Mouse (Mus musculus): Measurements from ENCODE around the gene Neurod6. TPM values are rescaled to one million over a fixed set of nuclear protein-coding genes. Genes with fewer than 3 reads are reported as not detected.

The Neurod6 gene
- polyA plus RNA-seq, 1 experiment from 2014 or later: 448 TPM

Other genes with a start within 250 kb of the Neurod6 start
- 25.8 and 30.7 TPM in 2 replicates for gene Adcyap1r1, start 229.3 kb downstream of the Neurod6 start, polyA plus RNA-seq (2014; fragmentation: Nextera tagmentation; extraction: Ambion mirVana)
- 2.2 and 3.0 TPM in 2 replicates for gene Itprid1, start 155.6 kb upstream of the Neurod6 start, polyA plus RNA-seq (2014; fragmentation: Nextera tagmentation; extraction: Ambion mirVana)